Mouse (Mus musculus) embryonic fibroblast, embryonic 13.5 days (primary cell): Measurements from ENCODE around the gene Prdx5. TPM values are rescaled to one million over a fixed set of nuclear protein-coding genes. Genes with fewer than 3 reads are reported as not detected.
A peak's percentile ranks its signal among the peaks of the same experiment; 100 is the strongest.

Source experiments
- H3K27ac ChIP-seq: 2 replicates; pipeline ENCODE4 v1.5.1; 2012; ENCODE audit warnings: low read length, control low read depth, inconsistent platforms; ENCODE audit not compliant: insufficient read depth
- H3K4me1 ChIP-seq: 2 replicates; pipeline ENCODE4 v1.6.1; 2011; ENCODE audit warnings: low read length; ENCODE audit not compliant: control insufficient read depth, insufficient read depth
- H3K4me3 ChIP-seq: 2 replicates; pipeline ENCODE4 v1.5.1; 2011; ENCODE audit warnings: mild to moderate bottlenecking, control low read depth, low read length; ENCODE audit not compliant: insufficient read depth
- CTCF ChIP-seq: IDR thresholded peaks from 2 replicates; pipeline ENCODE4 v1.5.1; 2011; ENCODE audit warnings: mild to moderate bottlenecking, control low read depth, low read length, moderate library complexity, borderline replicate concordance; ENCODE audit not compliant: insufficient read depth
- POLR2A ChIP-seq: IDR thresholded peaks from 2 replicates; pipeline ENCODE4 v1.6.1; 2011; ENCODE audit warnings: low read depth, mild to moderate bottlenecking, control low read depth, low read length, moderate library complexity
- polyA plus RNA-seq: library from polyadenylated mRNA; stranded (reverse); fragments of >200 nt; gene quantifications from 2 replicates; pipeline ENCODE4 v1.2.4, GENCODE M21; 2011; ENCODE audit warnings: low read depth; ENCODE audit not compliant: missing spikeins, insufficient read length

Prdx5 gene
- polyA plus RNA-seq, 1 experiment: 161 TPM

GRCm38 (mm10) chr19:6925611-6926329, 15.9 kb upstream of the Prdx5 start:
- no peak overlapping the region for H3K4me3 ChIP-seq
- TF ChIP-seq POLR2A (no peak), CTCF (no peak)
- H3K4me1 ChIP-seq: 0 out of 2 replicates have a peak, but pooled peaks cover 3% of the 10 kb centered on the region
- no peak overlapping the region for H3K27ac ChIP-seq

DNA sequence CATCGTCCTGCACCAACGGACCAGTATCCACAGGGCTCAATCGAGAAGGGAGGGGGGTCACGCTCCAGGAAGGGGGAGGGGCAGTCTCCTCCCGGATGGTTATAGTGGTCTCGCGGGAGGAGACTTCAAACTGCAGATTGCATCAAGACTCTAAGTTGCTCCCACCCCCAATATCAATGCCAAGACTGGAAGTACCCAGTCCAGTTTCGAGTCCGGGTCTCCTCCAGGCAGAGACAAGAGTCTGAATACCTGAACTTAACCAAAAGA, 15.3 kb upstream of the Prdx5 start, which contains the start of gene Catsperz:
Catsperz (minus strand) TSS at position 74 of the 267 bp plus-strand sequence.
- H3K4me1 ChIP-seq: peaks cover 6% of the 10 kb centered on the region; the same call in 1 of the 2 replicates
- no peak within 1 kb of the TSS for H3K4me3 ChIP-seq
- no peak within 1 kb of the TSS for H3K27ac ChIP-seq
- no peak for TF ChIP-seq POLR2A
- no peak for TF ChIP-seq CTCF

DNA sequence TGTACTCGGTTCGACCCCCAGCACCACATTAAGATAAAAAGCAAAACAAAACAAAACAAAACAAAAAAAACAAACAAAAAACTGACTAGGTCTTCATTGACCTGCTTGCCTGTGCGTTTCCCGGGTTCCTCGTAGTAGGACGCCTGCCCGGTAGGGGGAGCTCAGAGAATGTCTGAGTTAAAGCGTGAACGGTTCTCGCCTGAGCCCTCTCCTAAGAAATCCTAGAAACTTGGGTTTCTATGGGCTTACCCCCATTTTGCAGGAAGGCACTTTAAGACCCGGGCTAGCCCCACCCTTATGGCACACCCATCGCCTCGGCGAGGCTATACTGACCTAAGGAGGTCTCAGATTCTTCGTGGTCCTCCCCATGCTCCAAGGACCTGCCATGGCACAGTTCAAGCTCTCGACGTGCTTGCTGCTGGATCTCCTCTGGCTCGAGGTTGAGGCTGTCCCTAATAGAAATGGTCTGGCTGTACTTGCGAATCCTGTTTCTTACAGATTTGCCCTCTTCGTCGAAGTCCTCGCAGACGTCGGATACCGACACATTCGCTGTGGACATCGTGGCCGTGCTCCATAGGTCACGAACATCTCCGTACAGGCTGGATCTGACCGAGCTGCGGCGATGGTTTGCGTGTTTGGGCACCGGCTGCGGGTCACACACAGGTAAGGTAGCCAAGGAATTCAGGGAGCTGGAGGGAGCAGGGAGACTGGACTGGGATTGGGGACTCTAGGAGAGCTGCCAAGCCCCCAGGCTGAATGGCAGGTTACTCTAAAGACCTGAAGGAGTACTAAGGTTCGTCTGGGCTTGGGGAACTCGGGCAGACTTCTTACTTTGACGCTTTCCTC, 14.8 kb upstream of the Prdx5 start:
- Histone ChIP-seq H3K4me3 (no peak overlapping the region), H3K27ac (no peak overlapping the region), H3K4me1 (peaks cover 8% of the 10 kb centered on the region; the same call in 1 of the 2 replicates)
- peak; percentile 62; the same call in 1 of the 2 replicates for TF ChIP-seq CTCF
- no peak for TF ChIP-seq POLR2A

DNA sequence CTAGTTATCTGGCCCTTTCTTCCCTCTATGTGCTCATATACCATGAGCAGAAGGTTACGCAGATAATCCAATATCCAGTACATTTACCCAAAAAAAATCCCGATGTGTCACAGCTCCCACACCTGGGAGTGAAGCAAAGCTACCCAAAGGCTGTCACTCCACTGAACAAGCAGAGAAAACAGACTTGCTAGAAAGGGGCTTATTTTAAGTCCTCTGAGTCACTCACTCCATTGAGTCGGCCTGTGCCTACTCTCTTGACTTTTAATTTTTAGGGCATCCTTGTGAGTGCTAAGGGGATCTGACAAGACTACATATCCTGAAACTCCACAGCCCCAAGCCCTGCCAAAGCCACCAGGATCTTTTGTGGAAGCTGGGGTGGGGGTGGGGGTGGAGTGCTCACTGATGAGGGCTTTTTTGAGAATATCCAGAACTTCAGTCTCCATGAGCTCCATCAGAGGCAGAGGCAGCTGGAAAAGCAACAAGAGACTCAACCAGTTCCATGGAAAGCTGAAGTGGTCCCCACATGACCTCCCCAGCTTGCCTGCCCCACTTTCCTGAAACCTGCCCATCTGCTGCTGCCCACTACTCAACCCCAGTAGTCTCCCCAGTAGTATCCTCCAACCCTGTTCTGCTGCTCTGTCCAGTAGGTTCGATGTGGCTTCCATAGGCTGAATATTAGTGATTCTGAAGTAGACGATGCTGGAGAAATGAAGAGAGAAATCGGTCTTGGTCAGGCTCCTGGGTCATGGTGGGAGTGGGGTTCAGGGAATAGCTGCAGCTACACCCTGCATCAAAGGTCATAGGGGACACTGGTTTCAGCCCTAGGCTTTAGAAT, 13.2 kb upstream of the Prdx5 start:
- H3K4me3 ChIP-seq: no peak overlapping the region
- TF ChIP-seq CTCF (no peak), POLR2A (no peak)
- H3K4me1 ChIP-seq: peaks cover 11% of the 10 kb centered on the region; the same call in 1 of the 2 replicates
- H3K27ac ChIP-seq: no peak overlapping the region

GRCm38 (mm10) chr19:6921647-6922567, 12.0 kb upstream of the Prdx5 start, which contains the start of gene Esrra:
Gene Esrra, minus strand, starts transcription at chr19:6921813.
- peak within 1 kb of the TSS; percentile 84 for H3K4me3 ChIP-seq
- H3K27ac ChIP-seq: peak within 1 kb of the TSS; percentile 37
- TF ChIP-seq POLR2A: peak; percentile 33
- no peak for TF ChIP-seq CTCF
- peaks cover 11% of the 10 kb centered on the region; the same call in 1 of the 2 replicates for H3K4me1 ChIP-seq

- Histone ChIP-seq H3K27ac (peak overlapping the region; percentile 37), H3K4me1 (peaks cover 11% of the 10 kb centered on the region; the same call in 1 of the 2 replicates), H3K4me3 (peak overlapping the region; percentile 84)
- no peak for TF ChIP-seq CTCF
- peak; percentile 55 for TF ChIP-seq POLR2A
These were observed 11.1 kb upstream of the Prdx5 start for GRCm38 (mm10) chr19:6920741-6921636.

GRCm38 (mm10) chr19:6919876-6920740, 10.2 kb upstream of the Prdx5 start:
- Histone ChIP-seq H3K4me3 (peak overlapping the region; percentile 84), H3K4me1 (peaks cover 11% of the 10 kb centered on the region; the same call in 1 of the 2 replicates), H3K27ac (no peak overlapping the region)
- TF ChIP-seq CTCF (no peak), POLR2A (no peak)
